Mouse (Mus musculus) CD4-positive, CD25-positive, alpha-beta regulatory T cell, adult 9 weeks (primary cell): ENCODE results near the gene Cgas. TPM values are rescaled to one million over a fixed set of nuclear protein-coding genes. Genes with fewer than 3 reads are reported as not detected.

Source experiments
- polyA plus RNA-seq: library from polyadenylated mRNA; unstranded; fragments of 100-300 nt; shearing (Covaris generic); gene quantifications from one replicate; pipeline ENCODE4 v1.2.1, GENCODE M21; 2017

Gene Cgas
- polyA plus RNA-seq = 1.3 TPM

DNA sequence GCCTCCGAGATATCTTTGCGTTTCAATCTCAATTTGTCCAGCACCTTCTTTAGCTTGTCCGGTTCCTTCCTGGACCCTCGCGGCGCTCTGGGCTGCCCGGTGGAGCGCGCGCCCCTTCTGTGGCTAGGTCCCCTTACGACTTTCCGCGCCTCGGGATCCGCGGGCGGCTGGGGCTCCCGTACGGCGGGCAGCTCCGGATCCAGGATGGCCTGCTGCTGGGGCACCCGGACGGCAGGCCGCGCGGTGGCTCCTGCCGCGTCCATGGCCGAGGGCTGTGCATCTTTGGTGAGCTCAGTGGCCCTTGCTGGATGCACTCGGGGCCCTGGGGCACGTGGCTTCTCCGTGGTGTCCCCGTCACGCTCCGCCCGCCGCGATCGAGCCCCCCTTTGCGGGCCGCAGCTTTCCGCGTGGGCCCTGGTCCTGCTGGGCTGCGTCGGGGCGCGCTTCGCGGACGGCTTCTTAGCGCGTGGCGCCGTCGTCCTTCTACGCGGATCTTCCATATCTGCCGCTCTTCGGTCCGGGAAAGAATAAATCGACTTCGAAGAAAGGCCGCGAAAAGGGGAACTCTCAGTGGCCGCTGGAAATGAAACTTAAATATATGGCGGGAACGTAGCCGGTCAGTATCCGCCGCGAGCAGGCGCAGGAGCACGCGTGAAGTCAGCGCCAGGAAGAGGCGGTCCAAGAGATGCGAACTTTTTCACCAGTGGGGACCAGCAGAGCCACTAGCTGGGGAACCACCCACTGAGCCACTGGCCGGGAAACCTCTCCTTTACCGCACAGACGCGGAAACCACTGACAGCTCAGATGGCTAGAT, at the start of gene Cgas:
Gene Cgas (minus strand): TSS at position 659 of the 814 bp plus-strand sequence.

DNA sequence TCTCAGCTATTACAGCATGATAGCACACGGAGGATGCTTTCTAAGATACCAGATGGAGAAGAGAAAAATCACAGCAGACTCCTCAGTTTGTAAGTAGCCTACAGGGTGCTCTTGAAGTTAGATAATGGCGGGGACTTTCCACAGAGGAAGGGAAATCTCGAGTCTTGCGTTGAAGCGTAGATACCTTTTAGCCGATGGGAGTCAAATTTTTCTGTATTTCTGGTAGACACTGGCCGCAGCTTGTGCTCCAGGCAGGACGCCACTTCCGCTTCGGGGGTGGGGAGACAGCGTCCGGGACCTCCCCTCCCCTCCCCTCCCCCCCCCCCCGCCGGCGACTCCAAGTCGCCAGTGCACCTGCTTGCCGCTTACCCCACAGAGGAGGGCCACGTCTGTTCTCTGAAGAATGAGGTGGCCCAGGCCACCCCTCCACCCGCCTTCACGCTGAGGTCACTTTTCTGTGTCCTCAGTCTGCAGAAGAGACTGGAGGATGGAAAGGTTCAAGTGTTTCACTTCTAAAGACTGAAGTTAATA, 45.9 kb upstream of the Cgas start, which contains the start of gene Eef1a1:
Gene Eef1a1 (minus strand): TSS at position 262 of the 531 bp plus-strand sequence.

GRCm38 (mm10) chr9:78447973-78448873, 5.2 kb upstream of the Cgas start, which contains the start of the genes Mto1 and Gm17324:
Gene Mto1, plus strand, starts transcription at chr9:78448208.
Gene Gm17324, minus strand, starts transcription at chr9:78448786.

DNA sequence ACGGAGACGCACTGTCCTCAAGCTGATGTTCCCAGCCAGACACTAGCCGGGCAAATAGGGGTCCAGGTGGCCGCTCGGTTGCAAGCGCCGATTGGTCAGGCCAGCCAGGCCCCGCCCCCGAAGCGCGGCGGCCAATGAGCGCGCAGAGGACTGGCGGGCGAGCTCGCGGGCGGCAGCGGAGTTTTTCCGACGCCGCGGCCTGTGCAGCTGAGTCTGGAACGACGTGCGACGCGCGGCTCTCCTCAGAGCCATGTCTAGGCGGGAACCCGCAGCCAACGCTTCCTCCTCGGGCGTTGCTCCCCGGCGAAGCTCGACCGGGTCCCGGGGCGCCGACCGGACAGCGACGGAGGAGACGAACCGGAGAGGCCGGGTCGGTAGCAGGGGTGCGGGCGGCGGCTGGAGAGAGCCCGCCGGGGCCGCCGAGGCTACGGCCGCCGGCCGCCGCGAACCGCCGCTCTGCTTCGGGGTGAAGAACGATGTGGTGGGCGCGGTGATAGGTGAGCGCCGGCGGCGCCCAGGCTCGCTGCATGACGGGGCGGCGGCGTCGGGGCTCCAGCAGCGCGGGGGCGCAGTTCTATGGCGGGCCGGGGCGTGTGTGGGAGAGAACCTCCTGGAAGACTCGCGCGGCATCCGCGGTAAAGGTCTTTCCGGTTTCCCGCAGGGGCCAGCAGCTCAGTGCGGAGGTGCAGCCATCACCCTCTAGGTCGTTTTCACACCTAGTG, 47.2 kb downstream of the Cgas start, which contains the start of gene Ddx43:
Gene Ddx43 (plus strand): TSS at position 148 of the 722 bp plus-strand sequence.

Other genes starting within 250 kb of the Cgas start
- gene Gsta1, start 212.6 kb downstream of the Cgas start, polyA plus RNA-seq = not detected
- gene Gm3776, start 186.1 kb downstream of the Cgas start, polyA plus RNA-seq = not detected
- not detected for gene Gm10639, start 153.3 kb downstream of the Cgas start, polyA plus RNA-seq
- gene Omt2a, start 128.4 kb downstream of the Cgas start, polyA plus RNA-seq = not detected
- not detected for gene Omt2b, start 115.6 kb downstream of the Cgas start, polyA plus RNA-seq
- gene Gsta2, start 87.4 kb downstream of the Cgas start, polyA plus RNA-seq = not detected
- not detected for gene Dppa5a, start 75.1 kb downstream of the Cgas start, polyA plus RNA-seq
- gene Ooep, start 64.5 kb downstream of the Cgas start, polyA plus RNA-seq = not detected
- 2.8 TPM for gene Ddx43, start 47.5 kb downstream of the Cgas start, polyA plus RNA-seq
- gene Mto1, start 5.0 kb upstream of the Cgas start, polyA plus RNA-seq = 9.6 TPM
- not detected for gene Gm17324, start 5.5 kb upstream of the Cgas start, polyA plus RNA-seq
- gene Eef1a1, start 45.9 kb upstream of the Cgas start, polyA plus RNA-seq = 5,755 TPM
- 16.7 TPM for gene Slc17a5, start 144.8 kb upstream of the Cgas start, polyA plus RNA-seq
- gene Cd109, start 172.3 kb upstream of the Cgas start, polyA plus RNA-seq = 0.42 TPM